In genomic region chr5:99339790-99340189, GRCm38 (mm10) we compare ENCODE assay signal across 8 mouse cellular contexts.
DNase-seq lines count a peak whose midpoint lies in the region; ATAC-seq lines count a peak whose summit lies in the region.

No protein-coding gene starts in this region.

- H3K9me3 ChIP-seq in heart, embryonic 14.5 days (ENCODE audit: control insufficient read depth, low read length) = no peaks in the 10 kb centered on the region
- no peaks in the 10 kb centered on the region for H3K9me3 ChIP-seq in lung, embryonic 15.5 days
- H3K9me3 ChIP-seq in stomach, embryonic 16.5 days (replicated peaks; ENCODE audit: control insufficient read depth, low read length) = no peaks in the 10 kb centered on the region
- H3K9me3 ChIP-seq in midbrain, embryonic 15.5 days = no peaks in the 10 kb centered on the region

- H3K9ac ChIP-seq in heart, embryonic 14.5 days (ENCODE audit: low read length) = peak overlapping the region; percentile 63
- peak overlapping the region; percentile 36 for H3K9ac ChIP-seq in lung, embryonic 15.5 days
- peak overlapping the region; percentile 69 for H3K9ac ChIP-seq in stomach, embryonic 16.5 days (ENCODE audit: low read length)
- H3K9ac ChIP-seq in midbrain, embryonic 15.5 days = no peak overlapping the region

- no peaks in the 10 kb centered on the region for H3K27me3 ChIP-seq in heart, embryonic 14.5 days (ENCODE audit: control insufficient read depth, insufficient read depth, low read length)
- H3K27me3 ChIP-seq in lung, embryonic 15.5 days = no peaks in the 10 kb centered on the region
- H3K27me3 ChIP-seq in stomach, embryonic 16.5 days (ENCODE audit: control insufficient read depth, insufficient read depth, low read length) = no peaks in the 10 kb centered on the region
- H3K27me3 ChIP-seq in midbrain, embryonic 15.5 days (replicated peaks) = no peaks in the 10 kb centered on the region

- peak; percentile 12; the same call in 1 of the 2 replicates for ATAC-seq in common myeloid progenitor, adult 5-6 weeks (replicated peaks; ENCODE audit: low read depth, poor library complexity, severe bottlenecking)
- ATAC-seq in heart, embryonic 14.5 days (ENCODE audit: insufficient number of reproducible peaks, insufficient read depth, low FRiP score, low read depth) = peak; percentile 91
- ATAC-seq in lung, embryonic 15.5 days (ENCODE audit: borderline replicate concordance, extremely low read depth, low FRiP score, low TSS enrichment) = peak; percentile 85; the same call in 1 of the 2 replicates
- peak; percentile 64; the same call in 1 of the 2 replicates for ATAC-seq in stomach, embryonic 16.5 days (ENCODE audit: insufficient read depth, low FRiP score)
- no peak for ATAC-seq in midbrain, embryonic 15.5 days (replicated peaks)

- no peaks in the 10 kb centered on the region for H3K36me3 ChIP-seq in heart, embryonic 14.5 days (ENCODE audit: control insufficient read depth, insufficient read depth, low read length)
- H3K36me3 ChIP-seq in lung, embryonic 15.5 days = no peaks in the 10 kb centered on the region
- H3K36me3 ChIP-seq in stomach, embryonic 16.5 days (ENCODE audit: control insufficient read depth, insufficient read depth, low read length) = no peaks in the 10 kb centered on the region
- no peaks in the 10 kb centered on the region for H3K36me3 ChIP-seq in midbrain, embryonic 15.5 days (replicated peaks)

- H3K27ac ChIP-seq in heart, embryonic 14.5 days (replicated peaks in 1 of 2; ENCODE audit: control insufficient read depth in 1 of 2, insufficient read depth in 1 of 2, low read depth in 2 of 2, low read length in 2 of 2) = peak overlapping the region; percentile 82 to 92
- H3K27ac ChIP-seq in lung, embryonic 15.5 days = peak overlapping the region; percentile 76
- H3K27ac ChIP-seq in stomach, embryonic 16.5 days (ENCODE audit: low read length) = peak overlapping the region; percentile 76
- no peak overlapping the region for H3K27ac ChIP-seq in midbrain, embryonic 15.5 days

- 4% methylated on average over 15 of the region's 15 CpGs for WGBS in heart, embryonic 14.5 days
- 11% methylated on average over 15 of the region's 15 CpGs for whole genome bisulfite sequencing in lung, embryonic 15.5 days
- 35% methylated on average over 15 of the region's 15 CpGs for WGBS in stomach, embryonic 16.5 days
- WGBS in midbrain, embryonic 15.5 days = 70% methylated on average over 15 of the region's 15 CpGs

- peak overlapping the region; percentile 67 for H3K4me2 ChIP-seq in heart, embryonic 14.5 days (ENCODE audit: low read length)
- H3K4me2 ChIP-seq in lung, embryonic 15.5 days = peak overlapping the region; percentile 63
- peak overlapping the region; percentile 54 for H3K4me2 ChIP-seq in stomach, embryonic 16.5 days (ENCODE audit: low read depth, low read length)
- no peak overlapping the region for H3K4me2 ChIP-seq in midbrain, embryonic 15.5 days

- peak; percentile 45 for DNase-seq in right cerebral cortex, adult 18-20 months
- no peak for DNase-seq in right cerebral cortex, postnatal 4 days
- DNase-seq in kidney, postnatal 14 days = peak; percentile 77

- peaks cover 5 to 15% of the 10 kb centered on the region in 2 experiments for H3K4me1 ChIP-seq in heart, embryonic 14.5 days (ENCODE audit: control insufficient read depth in 2 of 2, insufficient read depth in 2 of 2, low read length in 2 of 2)
- H3K4me1 ChIP-seq in lung, embryonic 15.5 days = peaks cover 16% of the 10 kb centered on the region; the same call in 1 of the 2 replicates
- H3K4me1 ChIP-seq in stomach, embryonic 16.5 days (ENCODE audit: control insufficient read depth, insufficient read depth, low read length) = peaks cover 15% of the 10 kb centered on the region; the same call in 1 of the 2 replicates
- H3K4me1 ChIP-seq in midbrain, embryonic 15.5 days = no peaks in the 10 kb centered on the region

- peak overlapping the region; percentile 32 to 35 for H3K4me3 ChIP-seq in heart, embryonic 14.5 days (ENCODE audit: control insufficient read depth in 1 of 2, insufficient read depth in 1 of 2, low read depth in 1 of 2, low read length in 2 of 2)
- peak overlapping the region; percentile 33 for H3K4me3 ChIP-seq in lung, embryonic 15.5 days
- H3K4me3 ChIP-seq in stomach, embryonic 16.5 days (replicated peaks; ENCODE audit: low read length) = peak overlapping the region; percentile 31
- no peak overlapping the region for H3K4me3 ChIP-seq in midbrain, embryonic 15.5 days
